Mouse (Mus musculus) liver, adult 2 months (tissue): Measurements from ENCODE around the gene Rheb. TPM values are rescaled to one million over a fixed set of nuclear protein-coding genes. Genes with fewer than 3 reads are reported as not detected.

Source experiments
- DNase-seq: peaks from one replicate; pipeline ENCODE4 v3.0.0-alpha.2; 2011; ENCODE audit warnings: low read depth, low spot score; ENCODE audit errors: extremely low read depth
- H3K27ac ChIP-seq: fragments of 200-500 bp; replicated peaks from 2 replicates; pipeline ENCODE4 v1.5.1; 2012; ENCODE audit warnings: low read depth, mild to moderate bottlenecking, control low read depth, inconsistent platforms, low read length; ENCODE audit not compliant: insufficient read depth
- H3K27me3 ChIP-seq: fragments of 200-500 bp; 2 replicates; pipeline ENCODE4 v1.6.1; 2012; ENCODE audit warnings: mild to moderate bottlenecking, moderate library complexity, low read length, inconsistent platforms; ENCODE audit not compliant: control insufficient read depth, insufficient read depth
- H3K36me3 ChIP-seq: fragments of 200-500 bp; 2 replicates; pipeline ENCODE4 v1.6.1; 2012; ENCODE audit warnings: low read length, inconsistent platforms; ENCODE audit not compliant: control insufficient read depth, insufficient read depth
- H3K4me1 ChIP-seq: fragments of 200-500 bp; 2 replicates; pipeline ENCODE4 v1.6.1; 2011; ENCODE audit warnings: low read length; ENCODE audit not compliant: control insufficient read depth, insufficient read depth
- H3K4me3 ChIP-seq: fragments of 200-500 bp; 2 replicates; pipeline ENCODE4 v1.5.1; 2011; ENCODE audit warnings: low read depth, mild to moderate bottlenecking, control low read depth, low read length, moderate library complexity; ENCODE audit not compliant: insufficient read depth
- H3K79me2 ChIP-seq: fragments of 200-500 bp; 2 replicates; pipeline ENCODE4 v1.6.1; 2012; ENCODE audit warnings: inconsistent platforms, mild to moderate bottlenecking, low read length, moderate library complexity; ENCODE audit not compliant: control insufficient read depth, insufficient read depth
- H3K9ac ChIP-seq: fragments of 200-500 bp; 2 replicates; pipeline ENCODE4 v1.6.1; 2012; ENCODE audit warnings: low read depth, mild to moderate bottlenecking, control low read depth, inconsistent platforms, low read length
- CTCF ChIP-seq: fragments of 200-500 bp; IDR thresholded peaks from 2 replicates; pipeline ENCODE4 v1.5.1; 2011; ENCODE audit warnings: low read depth, low read length, control low read depth
- POLR2A ChIP-seq: fragments of 200-500 bp; IDR thresholded peaks from 2 replicates; pipeline ENCODE4 v1.6.1; 2011; ENCODE audit warnings: low read length, control low read depth; ENCODE audit not compliant: insufficient read depth; ENCODE audit errors: extremely low read depth
- WGBS: fragments of 180-500 bp; shearing (Covaris S2); methylation state at CpG from one replicate; pipeline ENCODE4 v1.1.7; 2018; 5-methylcytosine and 5-hydroxymethylcytosine counted together
- polyA plus RNA-seq: library from polyadenylated mRNA; depleted of rRNA; stranded (reverse); fragments of >200 nt; gene quantifications from 2 replicates; pipeline ENCODE4 v1.2.3, GENCODE M21; 2012; rRNA removed
- total RNA-seq: library from RNA; depleted of rRNA; stranded (reverse); fragments of >200 nt; gene quantifications from 2 replicates; pipeline ENCODE4 v1.2.3, GENCODE M21; 2014; rRNA removed

Gene Rheb
- total RNA-seq (31.3 and 31.7 TPM in 2 replicates), polyA plus RNA-seq (14.8 and 19.3 TPM in 2 replicates)

- Histone ChIP-seq H3K27ac (peak within 1 kb of the TSS; percentile 98), H3K4me1 (peaks cover 14% of the 10 kb centered on the region), H3K9ac (peak within 1 kb of the TSS; percentile 99), H3K27me3 (no peaks in the 10 kb centered on the region), H3K4me3 (peak within 1 kb of the TSS; percentile 97), H3K36me3 (no peaks in the 10 kb centered on the region), H3K79me2 (peaks cover 16% of the 10 kb centered on the region; the same call in 1 of the 2 replicates)
- peak; percentile 97 for DNase-seq
- TF ChIP-seq CTCF, result no peak
- TF ChIP-seq POLR2A, result peak; percentile 77
- WGBS, result 1% methylated on average over 92 of the region's 92 CpGs
Measured at GRCm38 (mm10) chr5:24842274-24843102, at the start of gene Rheb. Rheb (minus strand) TSS chr5:24842624.

- Histone ChIP-seq H3K79me2 (0 out of 2 replicates have a peak, but pooled peaks cover 4% of the 10 kb centered on the region), H3K4me1 (no peaks in the 10 kb centered on the region), H3K4me3 (no peak overlapping the region), H3K27ac (no peak overlapping the region), H3K36me3 (peaks cover 17% of the 10 kb centered on the region; the same call in 1 of the 2 replicates), H3K9ac (no peak overlapping the region), H3K27me3 (no peaks in the 10 kb centered on the region)
- no peak for DNase-seq
- no peak for TF ChIP-seq POLR2A
- WGBS, result 87% methylated on average over 9 of the region's 9 CpGs
Measured at GRCm38 (mm10) chr5:24889860-24890259, 47.4 kb upstream of the Rheb start.

DNA sequence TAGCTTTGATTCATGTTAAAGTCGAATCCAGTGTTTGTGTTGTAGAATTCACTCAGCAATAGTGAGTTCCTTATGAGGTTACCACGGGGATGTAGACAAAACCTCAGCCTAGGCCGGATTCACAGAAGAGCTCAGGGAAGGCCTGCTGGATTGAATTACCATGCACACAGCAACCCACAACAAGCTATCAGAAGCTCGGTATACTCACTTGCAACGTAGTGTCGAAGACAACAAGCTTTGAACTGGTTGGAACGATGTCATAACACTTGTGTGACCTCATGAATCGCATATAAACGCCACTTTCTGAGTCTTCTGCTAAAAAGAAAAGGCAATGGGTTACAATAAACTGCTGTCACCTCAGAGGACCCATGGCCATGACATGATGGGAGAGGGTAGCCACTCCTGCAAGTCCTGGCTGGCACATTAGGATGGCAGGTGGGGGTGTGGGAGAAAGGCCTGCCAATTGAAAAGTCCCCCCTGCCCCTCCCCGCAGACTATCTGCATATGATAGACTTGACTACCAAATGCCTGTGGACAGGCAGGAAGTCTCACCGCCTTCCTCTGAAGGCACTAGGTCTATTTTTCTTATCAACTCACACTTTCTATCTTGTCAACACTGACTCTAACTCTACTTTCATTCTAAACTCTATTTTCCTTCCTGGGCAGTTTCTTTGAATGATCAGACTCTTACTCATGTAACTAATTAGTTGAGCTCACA lies 46.6 kb upstream of the Rheb start:
- TF ChIP-seq CTCF (no peak), POLR2A (no peak)
- Histone ChIP-seq H3K4me1 (no peaks in the 10 kb centered on the region), H3K27ac (no peak overlapping the region), H3K9ac (no peak overlapping the region), H3K27me3 (no peaks in the 10 kb centered on the region), H3K4me3 (no peak overlapping the region), H3K79me2 (0 out of 2 replicates have a peak, but pooled peaks cover 4% of the 10 kb centered on the region), H3K36me3 (peaks cover 19% of the 10 kb centered on the region; the same call in 1 of the 2 replicates)
- no peak for DNase-seq
- WGBS, result 89% methylated on average over 11 of the region's 11 CpGs

DNA sequence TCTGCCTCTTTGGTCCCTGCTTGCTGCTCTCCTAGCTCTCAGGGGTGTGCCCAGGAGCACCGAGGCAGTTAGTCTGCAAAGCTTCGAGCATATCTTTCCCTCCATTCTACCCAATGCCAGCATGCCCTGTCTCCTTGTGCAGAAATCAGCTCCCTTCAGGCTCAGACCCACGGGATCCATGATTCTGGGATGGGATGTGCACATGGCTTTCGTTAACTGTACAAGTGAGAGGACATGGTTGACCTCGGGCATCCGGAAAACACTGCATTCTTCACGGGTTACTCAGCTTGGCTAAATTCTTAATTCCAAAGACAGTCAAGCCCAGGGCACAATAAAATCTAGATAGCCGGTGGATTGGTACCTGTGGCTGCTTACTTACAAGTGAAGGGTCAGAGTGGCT lies 44.8 kb upstream of the Rheb start:
- Histone ChIP-seq H3K4me3 (no peak overlapping the region), H3K27me3 (no peaks in the 10 kb centered on the region), H3K9ac (no peak overlapping the region), H3K27ac (no peak overlapping the region), H3K4me1 (no peaks in the 10 kb centered on the region), H3K36me3 (peaks cover 19% of the 10 kb centered on the region; the same call in 1 of the 2 replicates), H3K79me2 (0 out of 2 replicates have a peak, but pooled peaks cover 4% of the 10 kb centered on the region)
- 88% methylated on average over 8 of the region's 8 CpGs for WGBS
- no peak for DNase-seq
- TF ChIP-seq CTCF, result no peak
- TF ChIP-seq POLR2A, result no peak

GRCm38 (mm10) chr5:24878713-24879112 lies 36.3 kb upstream of the Rheb start:
- Histone ChIP-seq H3K9ac (no peak overlapping the region), H3K36me3 (peaks cover 29% of the 10 kb centered on the region), H3K27ac (no peak overlapping the region), H3K27me3 (no peaks in the 10 kb centered on the region), H3K79me2 (no peaks in the 10 kb centered on the region), H3K4me3 (no peak overlapping the region), H3K4me1 (no peaks in the 10 kb centered on the region)
- TF ChIP-seq CTCF (no peak), POLR2A (no peak)
- no peak for DNase-seq
- WGBS, result 82% methylated on average over 4 of the region's 4 CpGs
